Mouse (Mus musculus): ENCODE results near the gene Rcan2.

GRCm38 (mm10) chr17:43952219-43952618 lies 151.1 kb downstream of the Rcan2 start:
- no peak for TF ChIP-seq CTCF (IDR thresholded peaks at IDR 0.05; ENCODE audit: low read depth, low read length)
- TF ChIP-seq POLR2A (IDR thresholded peaks at IDR 0.05; ENCODE audit: insufficient read depth, low read length): no peak
